27 mouse cellular contexts compared by ENCODE assay signal in genomic region chr7:125989489-125989888, GRCm38 (mm10).
DNase-seq lines count a peak whose midpoint lies in the region; ATAC-seq lines count a peak whose summit lies in the region.
"Had no signal": no experiment of that assay in that cellular context is flagged by ENCODE, and none has a peak within 500 bp of the region (broad histone marks: within the 10 kb centered on the region; RNA-seq: fewer than 3 reads in every experiment).

No protein-coding gene starts in this region.

- H3K27me3 ChIP-seq in forebrain, embryonic 10.5 days (ENCODE audit: poor library complexity, severe bottlenecking): peaks cover 16% of the 10 kb centered on the region
- no peaks in the 10 kb centered on the region for H3K27me3 ChIP-seq in forebrain, embryonic 15.5 days
- H3K27me3 ChIP-seq in hindbrain, embryonic 12.5 days: 0 out of 2 replicates have a peak, but pooled peaks cover 5% of the 10 kb centered on the region
- 0 out of 2 replicates have a peak, but pooled peaks cover 6% of the 10 kb centered on the region for H3K27me3 ChIP-seq in hindbrain, embryonic 13.5 days
- H3K27me3 ChIP-seq in embryonic facial prominence, embryonic 12.5 days: no peaks in the 10 kb centered on the region
- H3K27me3 ChIP-seq: embryonic facial prominence, embryonic 13.5 days; forebrain, embryonic 12.5 days; heart, embryonic 12.5 days; limb, embryonic 15.5 days had no signal

- no peaks in the 10 kb centered on the region for H3K36me3 ChIP-seq in forebrain, embryonic 10.5 days (replicated peaks)
- no peaks in the 10 kb centered on the region for H3K36me3 ChIP-seq in forebrain, embryonic 15.5 days
- H3K36me3 ChIP-seq in hindbrain, embryonic 12.5 days: no peaks in the 10 kb centered on the region
- no peaks in the 10 kb centered on the region for H3K36me3 ChIP-seq in hindbrain, embryonic 13.5 days
- no peaks in the 10 kb centered on the region for H3K36me3 ChIP-seq in embryonic facial prominence, embryonic 12.5 days
- H3K36me3 ChIP-seq: embryonic facial prominence, embryonic 13.5 days; forebrain, embryonic 12.5 days; G1E; heart, embryonic 12.5 days; limb, embryonic 15.5 days; liver, embryonic 13.5 days had no signal

- no peak overlapping the region for H3K4me2 ChIP-seq in forebrain, embryonic 15.5 days (replicated peaks)
- H3K4me2 ChIP-seq in hindbrain, embryonic 12.5 days (replicated peaks): no peak overlapping the region
- no peak overlapping the region for H3K4me2 ChIP-seq in hindbrain, embryonic 13.5 days
- no peak overlapping the region for H3K4me2 ChIP-seq in embryonic facial prominence, embryonic 12.5 days (replicated peaks)
- H3K4me2 ChIP-seq: embryonic facial prominence, embryonic 13.5 days; forebrain, embryonic 12.5 days; heart, embryonic 12.5 days; limb, embryonic 15.5 days; liver, embryonic 13.5 days had no signal

- no peak for ATAC-seq in forebrain, embryonic 15.5 days (replicated peaks)
- ATAC-seq in hindbrain, embryonic 12.5 days (ENCODE audit: low FRiP score): no peak
- no peak for ATAC-seq in hindbrain, embryonic 13.5 days (ENCODE audit: low FRiP score)
- ATAC-seq in embryonic facial prominence, embryonic 12.5 days (ENCODE audit: insufficient number of reproducible peaks, insufficient read depth, low FRiP score, low TSS enrichment): peak; percentile 66; the same call in 1 of the 2 replicates
- ATAC-seq: lung, postnatal 0 days had no signal

- no peaks in the 10 kb centered on the region for H3K9me3 ChIP-seq in forebrain, embryonic 10.5 days
- no peaks in the 10 kb centered on the region for H3K9me3 ChIP-seq in forebrain, embryonic 15.5 days
- no peaks in the 10 kb centered on the region for H3K9me3 ChIP-seq in hindbrain, embryonic 12.5 days (replicated peaks)
- no peaks in the 10 kb centered on the region for H3K9me3 ChIP-seq in hindbrain, embryonic 13.5 days
- no peaks in the 10 kb centered on the region for H3K9me3 ChIP-seq in embryonic facial prominence, embryonic 12.5 days
- H3K9me3 ChIP-seq: embryonic facial prominence, embryonic 13.5 days; forebrain, embryonic 12.5 days; G1E; heart, embryonic 12.5 days; limb, embryonic 15.5 days; liver, embryonic 13.5 days had no signal

- no peak overlapping the region for H3K9ac ChIP-seq in forebrain, embryonic 15.5 days (replicated peaks)
- H3K9ac ChIP-seq in hindbrain, embryonic 12.5 days: no peak overlapping the region
- no peak overlapping the region for H3K9ac ChIP-seq in hindbrain, embryonic 13.5 days
- no peak overlapping the region for H3K9ac ChIP-seq in embryonic facial prominence, embryonic 12.5 days
- H3K9ac ChIP-seq: embryonic facial prominence, embryonic 13.5 days; forebrain, embryonic 12.5 days; heart, embryonic 12.5 days; limb, embryonic 15.5 days; liver, embryonic 13.5 days had no signal

- H3K4me1 ChIP-seq in forebrain, embryonic 10.5 days: peaks cover 44% of the 10 kb centered on the region
- peaks cover 18% of the 10 kb centered on the region for H3K4me1 ChIP-seq in forebrain, embryonic 15.5 days
- H3K4me1 ChIP-seq in hindbrain, embryonic 12.5 days: peaks cover 23% of the 10 kb centered on the region
- peaks cover 35% of the 10 kb centered on the region for H3K4me1 ChIP-seq in hindbrain, embryonic 13.5 days (replicated peaks)
- peaks cover 3% of the 10 kb centered on the region; the same call in 1 of the 2 replicates for H3K4me1 ChIP-seq in embryonic facial prominence, embryonic 12.5 days
- H3K4me1 ChIP-seq: limb, embryonic 15.5 days; liver, embryonic 13.5 days had no signal

- no peak overlapping the region for H3K4me3 ChIP-seq in forebrain, embryonic 10.5 days
- H3K4me3 ChIP-seq in forebrain, embryonic 15.5 days: no peak overlapping the region
- no peak overlapping the region for H3K4me3 ChIP-seq in hindbrain, embryonic 12.5 days
- no peak overlapping the region for H3K4me3 ChIP-seq in hindbrain, embryonic 13.5 days
- H3K4me3 ChIP-seq in embryonic facial prominence, embryonic 12.5 days: no peak overlapping the region
- H3K4me3 ChIP-seq: embryonic facial prominence, embryonic 13.5 days; forebrain, embryonic 12.5 days; heart, embryonic 12.5 days; limb, embryonic 15.5 days; liver, embryonic 13.5 days had no signal

- WGBS in forebrain, embryonic 10.5 days: 5% methylated on average over 4 of the region's 4 CpGs
- 10% methylated on average over 4 of the region's 4 CpGs for WGBS in forebrain, embryonic 15.5 days
- WGBS in hindbrain, embryonic 12.5 days: 9% methylated on average over 4 of the region's 4 CpGs
- 18% methylated on average over 4 of the region's 4 CpGs for WGBS in hindbrain, embryonic 13.5 days
- 9% methylated on average over 4 of the region's 4 CpGs for WGBS in embryonic facial prominence, embryonic 12.5 days

- no peak for DNase-seq in forebrain, embryonic 10.5 days (ENCODE audit: extremely low spot score, low spot score)
- DNase-seq in MN1 (ENCODE audit: low spot score): peak; percentile 24
- no peak for DNase-seq in lung, postnatal 10 days
- DNase-seq in thymus, postnatal 10 days (ENCODE audit: low spot score in 2 of 2): no peak
- DNase-seq: adrenal gland, postnatal 36 days; cerebellum, adult 18-20 months; gastrocnemius, postnatal 10 days; heart, postnatal 10 days; layer of hippocampus, postnatal 36 days; left cerebral cortex, postnatal 4 days; liver, embryonic 13.5 days; lung, adult 18-20 months; right cerebral cortex, adult 18-20 months; spleen, adult 18-20 months; thymus, postnatal 36 days had no signal

- peak overlapping the region; percentile 40 for H3K27ac ChIP-seq in forebrain, embryonic 10.5 days
- H3K27ac ChIP-seq in forebrain, embryonic 15.5 days (replicated peaks): no peak overlapping the region
- 0 out of 2 replicates have a peak overlapping the region, but pooled peaks have one; percentile 23 for H3K27ac ChIP-seq in hindbrain, embryonic 12.5 days
- H3K27ac ChIP-seq in hindbrain, embryonic 13.5 days: no peak overlapping the region
- H3K27ac ChIP-seq in embryonic facial prominence, embryonic 12.5 days: no peak overlapping the region
- H3K27ac ChIP-seq: embryonic facial prominence, embryonic 13.5 days; forebrain, embryonic 12.5 days; kidney, postnatal 0 days; limb, embryonic 15.5 days; liver, embryonic 13.5 days; macrophage had no signal

Comparison
In these comparisons a context has a peak if more than half of its experiments do, and no peak if none do; other contexts are left out.
1. H3K27ac ChIP-seq: peak in forebrain, embryonic 10.5 days (single experiment) and hindbrain, embryonic 12.5 days (single experiment); none in forebrain, embryonic 15.5 days (single experiment), hindbrain, embryonic 13.5 days (single experiment) and embryonic facial prominence, embryonic 12.5 days (single experiment).